Mouse (Mus musculus) embryonic facial prominence, embryonic 14.5 days (tissue): ENCODE data around the gene Pole2. TPM values are rescaled to one million over a fixed set of nuclear protein-coding genes. Genes with fewer than 3 reads are reported as not detected.

ENCODE experiments used
- ATAC-seq: fragments of 200-750 bp; cut with Nextera tagmentation; 2 replicates; pipeline ENCODE4 v1.8.0; 2017; ENCODE audit warnings: low read depth, moderate number of reproducible peaks, moderate TSS enrichment
- DNase-seq: peaks from one replicate; pipeline ENCODE4 v3.0.0-alpha.2; 2015; ENCODE audit warnings: low spot score
- H3K27ac ChIP-seq: fragments of 300-500 bp; sonication (generic); replicated peaks from 2 replicates; pipeline ENCODE4 v1.5.1; 2014; ENCODE audit warnings: low read depth, mild to moderate bottlenecking, low read length, moderate library complexity
- H3K27me3 ChIP-seq: fragments of 300-500 bp; sonication (generic); replicated peaks from 2 replicates; pipeline ENCODE4 v1.6.1; 2014; ENCODE audit warnings: low read length; ENCODE audit not compliant: control insufficient read depth, insufficient read depth
- H3K36me3 ChIP-seq: fragments of 300-500 bp; sonication (generic); 2 replicates; pipeline ENCODE4 v1.6.1; 2014; ENCODE audit warnings: low read length, mixed read lengths; ENCODE audit not compliant: control insufficient read depth, insufficient read depth
- H3K4me1 ChIP-seq: fragments of 300-500 bp; sonication (generic); 2 replicates; pipeline ENCODE4 v1.6.1; 2014; ENCODE audit warnings: antibody characterized with exemption, low read length; ENCODE audit not compliant: control insufficient read depth, insufficient read depth
- H3K4me2 ChIP-seq: fragments of 300-500 bp; sonication (generic); 2 replicates; pipeline ENCODE4 v1.6.1; 2014; ENCODE audit warnings: low read depth, mild to moderate bottlenecking, low read length, moderate library complexity, mixed read lengths
- H3K4me3 ChIP-seq: fragments of 300-500 bp; sonication (generic); 2 replicates; pipeline ENCODE4 v1.5.1; 2014; ENCODE audit warnings: low read depth, mild to moderate bottlenecking, low read length
- H3K9ac ChIP-seq: fragments of 300-500 bp; sonication (generic); 2 replicates; pipeline ENCODE4 v1.6.1; 2014; ENCODE audit warnings: low read depth, mild to moderate bottlenecking, low read length, moderate library complexity, mixed read lengths
- H3K9me3 ChIP-seq: fragments of 300-500 bp; sonication (generic); 2 replicates; pipeline ENCODE4 v1.6.1; 2016; ENCODE audit warnings: low read length; ENCODE audit not compliant: control insufficient read depth
- WGBS: fragments of 180-500 bp; shearing (Covaris S2); extraction: QIAGEN DNeasy Blood & Tissue Kit; methylation state at CpG from one replicate; pipeline ENCODE4 v1.1.7; 2014; 5-methylcytosine and 5-hydroxymethylcytosine counted together
- polyA plus RNA-seq: library from polyadenylated mRNA; unstranded; fragments of >200 nt; fragmentation: Nextera tagmentation; extraction: Ambion mirVana; gene quantifications from 2 replicates; pipeline ENCODE4 v1.2.1, GENCODE M21; 2014

Gene Pole2
- polyA plus RNA-seq, 1 experiment from 2014 or later: 21.4 TPM

DNA sequence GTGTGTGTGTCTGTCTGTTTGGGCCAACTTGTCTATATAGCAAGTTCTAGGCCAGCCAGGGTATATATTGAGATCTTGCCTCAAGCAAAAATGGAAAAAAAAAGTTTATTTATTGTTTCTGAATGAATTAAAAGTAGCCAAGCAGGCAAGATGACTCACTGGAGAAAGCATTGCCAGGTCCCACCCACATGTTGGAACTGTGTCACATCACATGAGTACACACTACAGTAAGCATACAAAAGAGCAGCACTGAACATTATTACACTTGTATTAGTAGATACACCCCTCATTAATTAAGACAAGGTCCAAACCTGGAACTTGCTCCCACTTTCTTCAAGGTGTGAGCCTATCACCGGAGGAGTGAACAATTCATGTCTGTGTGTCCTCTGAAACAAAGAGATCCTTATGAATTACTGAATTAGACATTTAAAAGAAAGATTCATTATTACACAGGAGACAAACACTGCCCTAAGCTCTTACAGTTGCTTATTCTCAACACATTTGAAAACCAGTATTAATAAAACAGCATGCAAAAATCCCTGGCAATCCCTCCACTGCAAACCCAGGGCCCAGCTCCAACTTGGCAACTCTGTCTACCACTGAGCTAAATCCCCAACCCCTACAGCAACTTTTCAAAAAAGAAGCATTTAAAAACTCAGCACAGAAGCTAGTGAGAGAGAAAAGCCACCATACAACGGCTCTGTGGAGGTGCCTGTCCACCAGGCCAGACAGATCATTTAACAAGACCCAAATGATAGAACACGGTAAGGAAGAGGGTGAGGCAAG is 12.8 kb downstream of the Pole2 start:
- Histone ChIP-seq H3K4me1 (no peaks in the 10 kb centered on the region), H3K4me3 (no peak overlapping the region), H3K9ac (no peak overlapping the region), H3K9me3 (no peaks in the 10 kb centered on the region), H3K4me2 (no peak overlapping the region), H3K27me3 (no peaks in the 10 kb centered on the region), H3K27ac (no peak overlapping the region), H3K36me3 (peaks cover 78% of the 10 kb centered on the region)
- no peak for DNase-seq
- ATAC-seq: no peak
- WGBS: 69% methylated on average over 3 of the region's 3 CpGs

DNA sequence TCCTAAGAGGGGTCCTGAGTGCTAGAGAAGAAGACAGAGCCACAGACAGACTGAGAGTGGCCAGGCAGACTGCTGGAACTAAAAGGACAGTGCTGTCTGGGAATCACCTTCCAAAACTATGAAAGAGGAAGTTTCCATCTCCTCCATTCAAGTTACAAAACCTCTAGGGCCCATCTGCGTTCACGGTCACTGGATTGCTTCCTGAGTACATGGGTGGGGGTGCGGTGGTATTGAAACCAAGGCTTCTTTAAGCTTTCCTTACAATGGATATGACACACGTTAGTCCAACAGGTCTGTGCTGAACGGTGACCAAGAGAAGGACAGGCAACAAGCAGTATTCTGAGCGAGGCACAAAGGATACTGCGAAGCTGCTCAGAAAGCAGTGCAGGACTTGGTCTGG is 13.6 kb downstream of the Pole2 start:
- H3K9me3 ChIP-seq: no peaks in the 10 kb centered on the region
- H3K36me3 ChIP-seq: peaks cover 83% of the 10 kb centered on the region
- H3K4me2 ChIP-seq: no peak overlapping the region
- DNase-seq: no peak
- H3K27me3 ChIP-seq: no peaks in the 10 kb centered on the region
- no peaks in the 10 kb centered on the region for H3K4me1 ChIP-seq
- H3K9ac ChIP-seq: no peak overlapping the region
- H3K27ac ChIP-seq: no peak overlapping the region
- ATAC-seq: no peak
- H3K4me3 ChIP-seq: no peak overlapping the region
- WGBS: 91% methylated on average over 7 of the region's 7 CpGs

DNA sequence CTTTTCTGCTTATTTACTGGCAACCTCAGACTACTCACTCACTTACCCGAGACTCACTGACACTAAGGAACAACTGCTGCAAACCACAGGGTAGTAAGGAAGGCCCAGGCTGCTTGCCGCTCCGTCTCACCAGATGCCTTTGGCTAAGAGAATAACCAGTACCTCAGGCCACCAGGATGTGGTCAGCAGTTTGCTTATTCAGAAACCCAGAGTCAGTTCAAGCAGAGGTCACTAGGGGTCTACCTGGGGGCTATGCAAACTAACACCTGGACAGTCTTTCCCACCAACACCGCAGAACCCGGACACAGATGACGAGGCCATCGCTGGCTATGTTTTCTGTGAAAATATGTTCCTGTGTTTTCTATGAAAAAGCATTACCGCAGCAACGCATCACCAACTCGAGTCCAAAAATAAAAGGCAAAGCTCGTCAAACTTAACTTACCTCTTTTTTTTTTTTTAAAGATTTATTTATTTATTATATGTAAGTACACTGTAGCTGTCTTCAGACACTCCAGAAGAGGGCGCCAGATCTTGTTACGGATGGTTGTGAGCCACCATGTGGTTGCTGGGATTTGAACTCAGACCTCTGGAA is 14.7 kb downstream of the Pole2 start:
- DNase-seq: no peak
- WGBS: 94% methylated on average over 13 of the region's 13 CpGs
- Histone ChIP-seq H3K4me3 (no peak overlapping the region), H3K36me3 (peaks cover 80% of the 10 kb centered on the region), H3K4me1 (no peaks in the 10 kb centered on the region), H3K27ac (no peak overlapping the region), H3K27me3 (no peaks in the 10 kb centered on the region), H3K9ac (no peak overlapping the region), H3K9me3 (no peaks in the 10 kb centered on the region), H3K4me2 (no peak overlapping the region)
- ATAC-seq: no peak

DNA sequence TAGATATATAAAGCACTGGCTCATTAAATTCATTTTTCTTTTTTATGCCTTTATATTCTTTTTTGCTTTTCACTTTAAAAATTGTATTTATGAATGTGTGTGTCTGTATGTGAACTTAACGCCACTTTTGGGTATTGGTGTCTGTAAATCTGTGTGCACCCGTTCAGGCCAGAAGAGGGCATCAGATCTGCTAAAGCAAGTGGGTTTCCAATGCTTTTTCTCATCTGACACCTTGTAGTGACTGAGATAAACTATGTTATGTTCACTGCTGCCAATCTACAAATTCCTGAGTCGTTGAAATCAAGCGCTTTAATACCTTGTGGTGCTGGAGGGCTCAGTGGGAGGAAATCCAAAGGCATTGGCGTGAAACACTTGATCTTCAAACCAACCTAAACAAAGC is 16.9 kb downstream of the Pole2 start:
- Histone ChIP-seq H3K9me3 (no peaks in the 10 kb centered on the region), H3K36me3 (peaks cover 76% of the 10 kb centered on the region), H3K4me2 (no peak overlapping the region), H3K9ac (no peak overlapping the region), H3K4me3 (no peak overlapping the region), H3K27ac (no peak overlapping the region), H3K27me3 (no peaks in the 10 kb centered on the region), H3K4me1 (no peaks in the 10 kb centered on the region)
- 79% methylated on average over 5 of the region's 5 CpGs for WGBS
- DNase-seq (peak; percentile 27), ATAC-seq (no peak)

DNA sequence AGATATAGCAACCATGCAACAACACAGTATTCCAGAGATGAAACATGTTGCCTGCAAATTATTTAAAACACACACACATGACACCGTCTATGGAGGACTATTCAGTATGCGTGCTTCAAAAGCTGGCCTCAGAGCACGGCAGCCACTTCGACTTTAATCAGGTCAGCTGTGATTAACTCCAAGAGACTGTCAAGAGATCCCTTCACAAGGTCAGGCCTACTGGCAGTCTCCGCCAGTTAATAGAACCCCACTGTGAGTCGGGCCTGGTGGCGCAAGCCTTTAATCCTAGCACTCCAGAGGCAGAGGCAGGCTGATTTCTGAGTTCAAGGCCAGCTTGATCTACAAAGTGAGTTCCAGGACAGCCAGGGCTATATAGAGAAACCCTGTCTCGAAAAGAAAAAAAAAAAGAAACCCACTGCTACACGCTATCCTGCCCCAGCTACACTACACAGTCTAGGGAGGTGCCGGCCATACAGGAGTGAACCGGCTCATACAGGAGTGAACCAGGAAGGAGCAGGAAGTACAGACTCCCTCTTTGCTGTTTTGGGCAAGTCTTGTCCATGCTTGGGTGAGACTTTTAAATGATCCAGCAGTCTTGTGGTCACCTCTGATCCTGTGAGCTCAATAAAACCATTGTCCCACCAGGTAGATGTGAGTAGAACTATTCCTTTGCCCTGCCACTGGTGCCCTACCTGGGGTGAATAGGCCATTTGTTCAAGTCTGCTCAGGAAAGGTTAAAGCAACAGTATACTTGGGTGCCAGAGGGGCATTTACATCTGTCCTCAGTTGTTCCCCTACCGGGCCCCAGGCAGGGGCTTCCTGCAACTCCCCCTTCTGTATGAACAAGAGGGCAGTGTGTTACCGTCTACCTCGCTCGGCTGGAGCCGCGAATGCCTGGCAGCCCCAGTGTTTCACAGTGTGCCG is 17.7 kb downstream of the Pole2 start:
- no peak overlapping the region for H3K4me3 ChIP-seq
- no peaks in the 10 kb centered on the region for H3K9me3 ChIP-seq
- no peak overlapping the region for H3K9ac ChIP-seq
- 82% methylated on average over 18 of the region's 18 CpGs for WGBS
- H3K4me1 ChIP-seq: no peaks in the 10 kb centered on the region
- no peak overlapping the region for H3K4me2 ChIP-seq
- H3K27ac ChIP-seq: no peak overlapping the region
- ATAC-seq: peak; percentile 76
- H3K36me3 ChIP-seq: peaks cover 73% of the 10 kb centered on the region
- H3K27me3 ChIP-seq: no peaks in the 10 kb centered on the region
- peak; percentile 22 for DNase-seq

DNA sequence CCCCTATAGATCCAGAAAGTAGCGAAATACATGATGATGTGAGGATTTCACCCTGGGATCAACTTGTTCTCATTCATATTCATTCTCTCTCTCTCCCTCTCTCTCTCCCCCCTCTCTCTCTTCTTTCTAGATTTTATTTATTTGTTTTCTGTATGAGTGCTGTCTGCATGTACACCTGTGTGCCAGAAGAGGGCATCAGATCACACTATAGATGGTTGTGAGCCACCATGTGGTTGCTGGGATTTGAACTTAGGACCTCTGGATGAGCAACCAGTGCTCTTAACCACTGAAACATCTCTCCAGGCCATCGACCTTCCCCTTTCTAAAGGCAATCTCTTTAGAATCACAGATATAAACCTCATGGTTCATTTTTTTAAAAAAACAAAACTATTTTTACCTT is 19.5 kb downstream of the Pole2 start:
- no peak overlapping the region for H3K4me2 ChIP-seq
- H3K4me1 ChIP-seq: no peaks in the 10 kb centered on the region
- no peak overlapping the region for H3K27ac ChIP-seq
- WGBS: 89% methylated on average over 2 of the region's 2 CpGs
- no peak for ATAC-seq
- H3K4me3 ChIP-seq: no peak overlapping the region
- H3K9ac ChIP-seq: no peak overlapping the region
- peaks cover 62% of the 10 kb centered on the region for H3K36me3 ChIP-seq
- H3K9me3 ChIP-seq: no peaks in the 10 kb centered on the region
- DNase-seq: no peak
- no peaks in the 10 kb centered on the region for H3K27me3 ChIP-seq

DNA sequence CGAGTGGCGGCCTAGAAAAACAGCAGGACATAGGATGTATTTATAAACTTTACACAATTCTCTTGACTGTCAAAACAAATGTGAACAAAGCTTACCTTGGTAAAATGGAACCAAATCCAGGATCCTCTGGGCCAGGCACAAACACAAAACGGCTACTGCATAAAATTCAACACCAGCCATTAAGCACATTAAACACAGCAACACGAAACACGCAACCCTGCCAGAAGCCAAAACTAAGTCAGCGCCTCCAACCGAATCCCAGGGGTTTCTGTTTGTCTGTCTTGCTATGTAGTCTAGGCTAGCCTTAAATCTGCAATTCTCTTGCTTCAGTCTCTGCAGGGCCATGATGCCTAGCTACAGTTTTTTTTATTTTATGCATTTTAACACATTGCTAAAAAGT is 20.1 kb downstream of the Pole2 start:
- H3K36me3 ChIP-seq: peaks cover 63% of the 10 kb centered on the region
- H3K4me2 ChIP-seq: no peak overlapping the region
- H3K9ac ChIP-seq: no peak overlapping the region
- WGBS: 92% methylated on average over 7 of the region's 7 CpGs
- H3K9me3 ChIP-seq: no peaks in the 10 kb centered on the region
- DNase-seq: no peak
- no peak overlapping the region for H3K27ac ChIP-seq
- ATAC-seq: no peak
- no peaks in the 10 kb centered on the region for H3K4me1 ChIP-seq
- H3K27me3 ChIP-seq: no peaks in the 10 kb centered on the region
- H3K4me3 ChIP-seq: no peak overlapping the region

DNA sequence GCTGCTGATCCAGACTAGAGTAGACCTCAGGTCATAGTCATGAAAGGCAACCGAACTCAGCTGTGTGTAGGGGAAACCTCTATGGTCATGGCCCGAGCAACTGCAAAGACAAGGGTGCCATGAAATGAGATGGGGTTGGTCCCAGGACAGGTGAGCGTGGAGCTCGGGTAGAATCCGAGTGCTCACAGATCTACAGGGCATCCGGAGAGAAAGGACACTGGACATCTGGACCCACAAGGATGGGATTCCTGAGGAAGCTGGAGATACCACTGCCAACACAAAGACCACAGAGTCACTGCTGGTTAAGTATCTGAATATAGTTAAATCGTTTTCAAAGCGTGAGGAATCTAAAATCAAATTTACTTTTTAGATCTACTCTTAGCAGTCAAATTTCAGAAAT is 20.6 kb downstream of the Pole2 start:
- DNase-seq (no peak), ATAC-seq (no peak)

More for the DNA sequence above, 20.6 kb downstream of the Pole2 start:
- 93% methylated on average over 8 of the region's 8 CpGs for WGBS
- Histone ChIP-seq H3K4me3 (no peak overlapping the region), H3K27ac (no peak overlapping the region), H3K36me3 (peaks cover 64% of the 10 kb centered on the region), H3K4me2 (no peak overlapping the region), H3K9ac (no peak overlapping the region), H3K27me3 (no peaks in the 10 kb centered on the region), H3K4me1 (no peaks in the 10 kb centered on the region), H3K9me3 (no peaks in the 10 kb centered on the region)
